Mouse (Mus musculus) cerebellum, adult 11-12 months (tissue): ENCODE measurements around the gene G3bp2.
A peak's percentile ranks its signal among the peaks of the same experiment; 100 is the strongest.

Experiments
- DNase-seq: peaks from one replicate; pipeline ENCODE4 v3.0.0; 2022

The G3bp2 gene

DNA sequence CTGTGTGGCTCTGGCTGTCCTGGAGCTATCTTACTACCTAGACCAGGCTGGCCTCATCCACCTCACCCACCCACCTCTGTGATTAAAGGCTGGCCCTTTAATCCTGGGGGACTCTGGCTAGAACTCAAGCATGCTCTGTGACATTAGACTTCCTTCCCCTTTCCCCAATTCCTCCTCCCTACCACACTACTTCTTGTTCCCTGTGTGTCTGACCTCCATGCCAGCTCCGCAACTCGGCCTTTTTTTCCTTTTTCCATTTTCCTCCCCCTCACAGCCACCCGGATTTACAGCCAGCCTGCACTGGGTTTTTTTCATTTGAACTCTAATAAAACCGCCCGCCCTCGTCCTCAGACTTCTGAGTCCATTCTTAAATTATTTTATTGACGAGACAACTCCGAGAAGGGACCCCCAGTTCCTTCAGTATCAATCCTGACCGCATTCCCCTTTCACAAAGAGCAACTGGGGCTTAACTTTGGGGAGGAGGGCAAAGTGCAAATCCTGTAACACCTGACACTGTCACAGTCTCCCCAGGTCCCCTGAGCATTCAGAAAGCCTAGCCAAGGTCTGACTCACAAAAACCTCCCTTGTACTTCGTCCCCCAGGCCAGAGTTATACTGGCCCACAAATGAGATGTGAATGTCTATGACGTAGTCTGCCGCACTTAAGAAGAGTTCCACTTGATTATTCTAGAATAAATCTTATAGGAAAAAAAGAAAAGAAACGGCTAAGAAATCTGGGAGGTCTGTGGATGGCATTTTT is 15.0 kb upstream of the G3bp2 start:
- no peak for DNase-seq

GRCm38 (mm10) chr5:92097779-92098178 is 14.3 kb upstream of the G3bp2 start:
- DNase-seq: no peak

- DNase-seq: no peak
Observed at GRCm38 (mm10) chr5:92096786-92097185, 13.3 kb upstream of the G3bp2 start.

GRCm38 (mm10) chr5:92094062-92094415 is 10.5 kb upstream of the G3bp2 start:
- DNase-seq: no peak

GRCm38 (mm10) chr5:92093263-92094061 is 9.9 kb upstream of the G3bp2 start:
- DNase-seq: no peak

GRCm38 (mm10) chr5:92087469-92087868 is 4.0 kb upstream of the G3bp2 start:
- DNase-seq: no peak

- no peak for DNase-seq
Observed at GRCm38 (mm10) chr5:92085821-92086550, 2.5 kb upstream of the G3bp2 start.

- no peak for DNase-seq
Observed at GRCm38 (mm10) chr5:92085246-92085645, 1.7 kb upstream of the G3bp2 start.

DNA sequence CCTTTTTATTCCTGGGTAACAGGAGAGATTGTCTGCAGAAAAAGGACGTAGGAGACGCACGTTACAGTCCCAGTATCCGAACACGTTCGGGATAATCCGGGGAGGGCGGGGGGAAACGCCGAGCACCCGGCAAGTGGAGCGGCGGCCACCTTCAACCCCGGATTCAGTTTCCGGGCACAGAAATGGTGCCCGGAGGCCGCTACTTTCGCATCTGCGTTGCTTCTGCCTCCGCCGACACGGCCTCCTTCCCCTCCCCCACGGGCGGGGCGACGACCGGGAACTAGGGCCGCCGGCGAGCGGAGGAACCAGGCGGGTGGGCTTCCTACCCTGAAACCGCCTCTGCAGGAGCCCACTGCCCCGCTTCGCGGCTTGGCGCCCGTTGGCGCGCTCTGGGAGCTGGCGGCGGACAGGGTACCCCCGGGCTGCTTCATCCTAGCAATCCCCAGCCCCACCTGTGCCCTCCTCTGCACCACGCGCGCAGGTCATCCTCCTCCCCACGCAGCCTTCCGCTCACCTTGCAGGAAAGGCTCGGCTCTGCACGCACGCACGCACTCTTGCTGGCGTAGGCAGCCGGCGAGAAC is 608 bp downstream of the G3bp2 start:
- no peak for DNase-seq

GRCm38 (mm10) chr5:92081326-92081725 is 2.2 kb downstream of the G3bp2 start:
- no peak for DNase-seq

DNA sequence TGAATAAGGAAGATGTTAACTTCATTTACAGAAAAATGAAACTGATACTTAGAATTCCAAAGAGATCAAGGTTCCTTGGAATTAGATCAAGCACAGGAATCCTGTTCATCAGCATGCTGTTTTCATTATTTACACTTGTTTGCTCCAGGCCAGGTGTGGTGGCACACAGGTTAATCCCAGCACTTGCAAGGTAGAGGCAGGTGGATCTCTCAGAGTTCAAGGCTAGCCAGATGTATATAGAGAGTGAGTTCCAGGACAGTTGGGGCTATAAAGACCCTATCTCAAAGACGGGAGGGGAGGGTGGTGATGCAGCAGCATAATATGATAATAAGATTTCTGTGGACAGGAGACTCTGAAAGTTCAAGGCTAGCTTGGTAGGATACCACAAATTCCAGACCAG is 3.1 kb downstream of the G3bp2 start:
- DNase-seq: no peak

- DNase-seq: no peak
Observed at GRCm38 (mm10) chr5:92079304-92079703, 4.2 kb downstream of the G3bp2 start.

DNA sequence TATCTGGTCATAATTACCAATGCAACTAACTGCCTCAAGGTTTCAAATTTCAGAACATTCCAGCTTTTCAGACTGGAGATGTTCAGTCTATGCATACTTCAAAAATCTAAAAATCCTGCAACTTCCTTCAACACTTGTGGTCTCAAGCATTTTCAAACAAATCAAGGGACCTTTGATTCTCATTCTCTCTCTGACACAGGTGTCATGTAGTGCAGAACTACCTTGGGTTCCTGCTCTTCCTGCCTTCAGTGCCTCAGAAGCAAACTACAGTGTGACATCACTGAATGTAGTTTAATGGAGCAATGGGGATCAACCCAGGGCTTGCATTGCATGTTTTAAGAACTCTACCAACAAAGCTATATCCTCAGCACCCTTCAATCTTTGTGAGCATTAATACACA is 4.8 kb downstream of the G3bp2 start:
- no peak for DNase-seq

GRCm38 (mm10) chr5:92076273-92076672 is 7.2 kb downstream of the G3bp2 start:
- no peak for DNase-seq

DNA sequence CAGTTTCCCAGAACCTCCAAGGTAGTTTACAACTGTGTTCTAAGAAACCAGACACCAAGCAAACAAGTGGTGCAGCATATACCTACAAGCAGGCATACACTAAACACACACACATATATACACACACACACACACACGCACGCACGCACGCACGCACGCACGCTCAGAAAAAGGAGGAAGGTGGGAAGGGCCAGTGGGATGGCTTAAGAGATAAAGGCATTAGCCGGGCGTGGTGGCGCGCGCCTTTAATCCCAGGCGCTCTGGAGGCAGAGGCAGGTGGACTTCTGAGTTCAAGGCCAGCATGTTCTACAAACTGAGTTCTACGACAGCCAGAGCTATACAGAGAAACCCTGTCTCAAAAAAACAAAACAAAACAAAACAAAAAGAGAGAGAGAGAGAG is 9.5 kb downstream of the G3bp2 start:
- DNase-seq: no peak

DNA sequence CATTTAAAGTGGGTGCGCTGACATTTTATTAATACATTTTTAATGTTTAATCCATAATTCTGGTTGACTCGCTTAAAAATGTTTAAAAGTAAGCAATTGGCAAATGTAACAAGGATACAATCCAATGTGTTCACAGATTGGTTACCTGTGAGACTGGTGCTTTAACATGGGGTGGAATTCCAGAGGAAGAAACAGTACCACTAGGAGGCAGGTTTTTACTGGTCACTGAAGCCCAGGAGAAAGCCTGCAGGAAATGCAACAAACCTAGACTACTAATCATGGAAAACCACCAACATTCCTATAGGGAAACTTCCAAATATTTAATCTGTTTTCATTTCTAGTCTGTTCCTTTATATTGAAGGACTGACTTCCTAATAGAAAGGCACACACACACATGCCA is 20.3 kb downstream of the G3bp2 start:
- no peak for DNase-seq

DNA sequence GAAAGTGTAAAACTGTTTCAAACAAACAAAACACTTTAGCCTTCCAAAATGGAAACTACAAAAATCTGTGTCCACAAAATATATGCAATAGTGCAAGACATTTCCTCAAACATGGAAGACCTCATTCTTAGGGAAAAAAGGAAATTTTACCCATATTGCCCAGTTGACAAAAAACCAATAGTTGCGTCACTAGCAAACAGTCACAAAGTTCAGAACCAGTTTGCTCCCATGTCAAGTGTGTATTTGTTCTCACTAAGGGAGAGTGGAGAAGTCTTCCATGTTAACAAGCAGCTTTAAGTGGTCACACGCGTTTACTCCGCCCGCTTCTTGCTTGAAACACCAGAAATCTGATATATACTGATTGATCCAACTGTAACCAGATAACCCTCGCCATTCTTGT is 30.7 kb downstream of the G3bp2 start:
- no peak for DNase-seq

- no peak for DNase-seq
Observed at GRCm38 (mm10) chr5:92050419-92050818, 33.1 kb downstream of the G3bp2 start.

GRCm38 (mm10) chr5:92043783-92044182 is 39.7 kb downstream of the G3bp2 start, which contains the start of gene Cdkl2:
TSS of gene Cdkl2 (minus strand) at chr5:92043883.
- DNase-seq: no peak

DNA sequence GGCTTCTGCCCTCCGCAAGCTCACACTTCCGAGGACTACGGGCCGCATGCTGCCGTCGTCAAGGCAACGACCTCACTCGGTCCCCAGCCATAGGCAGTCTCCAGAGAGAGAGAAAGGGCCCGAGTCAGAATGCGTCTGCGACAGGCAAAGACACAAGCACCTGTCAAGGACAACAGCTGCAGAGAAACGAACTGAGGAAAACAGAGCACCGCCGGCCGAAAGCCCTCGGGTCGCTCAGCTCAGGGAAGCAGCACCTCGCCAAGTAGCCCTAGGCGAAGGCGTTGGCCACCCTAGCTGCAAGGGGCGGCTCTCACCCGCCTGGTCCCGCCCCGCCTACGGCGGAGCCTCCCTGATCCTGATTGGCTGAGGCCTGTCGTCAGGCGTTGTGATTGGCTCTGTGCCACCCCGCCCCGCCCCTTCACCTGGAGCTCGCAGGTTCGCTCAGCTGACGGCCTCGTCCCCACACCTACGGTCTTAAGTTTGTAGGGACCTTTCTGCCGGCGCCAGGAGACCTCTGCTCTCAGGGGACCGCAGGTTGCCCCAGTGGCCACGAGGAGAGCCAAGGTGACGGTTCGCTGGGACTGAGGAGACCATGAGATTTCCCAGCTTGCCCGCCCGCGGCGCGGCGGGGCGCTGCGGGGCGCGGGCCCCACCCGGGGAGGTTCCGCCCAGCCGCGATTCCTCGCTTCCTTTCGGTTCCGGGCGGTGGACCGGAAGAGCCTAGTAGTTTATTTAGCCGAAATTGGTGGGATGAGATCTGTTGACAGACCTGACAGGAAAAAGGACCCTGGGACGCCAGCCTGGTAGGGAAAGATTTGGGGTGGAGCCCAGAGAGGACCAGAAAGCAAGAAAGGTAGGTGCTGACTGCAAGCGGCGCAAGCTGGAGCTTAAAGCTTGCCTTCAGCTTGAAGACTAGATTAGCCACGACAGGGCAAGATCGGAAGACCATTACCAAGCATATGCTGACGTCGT is 40.9 kb downstream of the G3bp2 start:
- DNase-seq: peak; percentile 98

GRCm38 (mm10) chr5:92019960-92020359 is 63.6 kb downstream of the G3bp2 start:
- no peak for DNase-seq

- no peak for DNase-seq
Observed at GRCm38 (mm10) chr5:92011756-92012155, 71.8 kb downstream of the G3bp2 start.
